Mouse (Mus musculus) cerebellum, adult 2 months (tissue): ENCODE measurements around the gene Slc9a3r1.
A peak's percentile ranks its signal among the peaks of the same experiment; 100 is the strongest.

ENCODE experiments used
- CTCF ChIP-seq: fragments of 200-500 bp; IDR thresholded peaks from 2 replicates; pipeline ENCODE4 v1.5.1; 2011; ENCODE audit warnings: low read depth, mild to moderate bottlenecking, control low read depth, low read length, moderate library complexity, borderline replicate concordance; ENCODE audit not compliant: insufficient read depth
- POLR2A ChIP-seq: fragments of 200-500 bp; IDR thresholded peaks from 2 replicates; pipeline ENCODE4 v1.6.1; 2011; ENCODE audit warnings: low read length, control low read depth, borderline replicate concordance; ENCODE audit not compliant: insufficient read depth

DNA sequence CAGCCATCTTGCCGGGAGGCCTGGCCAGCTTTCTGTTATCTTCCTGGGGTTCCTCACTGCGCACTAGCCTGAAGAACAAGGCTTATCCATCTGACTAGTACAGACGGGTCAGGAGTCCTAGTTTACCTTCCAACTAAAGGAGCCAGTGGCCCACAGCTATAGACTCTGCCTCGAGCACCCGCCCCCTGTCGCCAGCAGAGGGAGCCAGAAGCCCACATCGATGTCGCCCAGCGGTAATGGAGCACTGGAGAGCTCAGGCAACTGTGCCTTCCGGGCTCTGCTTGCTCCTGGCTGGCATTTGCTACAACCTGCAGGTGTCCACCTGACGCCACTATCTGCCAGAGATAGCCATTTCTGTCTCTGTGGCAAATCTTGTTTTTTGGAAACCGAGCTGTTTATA is 39.2 kb downstream of the Slc9a3r1 start:
- TF ChIP-seq CTCF, result peak; percentile 99
- TF ChIP-seq POLR2A, result no peak
